Mouse (Mus musculus) stomach, postnatal 0 days (tissue): ENCODE results near the gene Oxsr1. TPM values are rescaled to one million over a fixed set of nuclear protein-coding genes. Genes with fewer than 3 reads are reported as not detected.

Experiments used
- ATAC-seq: fragments of 200-750 bp; cut with Nextera tagmentation; 2 replicates; pipeline ENCODE4 v1.8.0; 2017; ENCODE audit not compliant: low FRiP score, low TSS enrichment
- DNase-seq: peaks from one replicate; pipeline ENCODE4 v3.0.0-alpha.2; 2016; ENCODE audit warnings: low spot score
- H3K27ac ChIP-seq: fragments of 300-500 bp; sonication (generic); replicated peaks from 2 replicates; pipeline ENCODE4 v1.5.1; 2014; ENCODE audit warnings: mild to moderate bottlenecking, control low read depth
- H3K27me3 ChIP-seq: fragments of 300-500 bp; sonication (generic); 2 replicates; pipeline ENCODE4 v1.6.1; 2014; ENCODE audit warnings: low read length; ENCODE audit not compliant: control insufficient read depth, insufficient read depth
- H3K36me3 ChIP-seq: fragments of 300-500 bp; sonication (generic); 2 replicates; pipeline ENCODE4 v1.6.1; 2014; ENCODE audit warnings: low read length, mixed read lengths; ENCODE audit not compliant: control insufficient read depth, insufficient read depth
- H3K4me1 ChIP-seq: fragments of 300-500 bp; sonication (generic); replicated peaks from 2 replicates; pipeline ENCODE4 v1.6.1; 2014; ENCODE audit warnings: antibody characterized with exemption; ENCODE audit not compliant: control insufficient read depth, insufficient read depth
- H3K4me2 ChIP-seq: fragments of 300-500 bp; sonication (generic); replicated peaks from 2 replicates; pipeline ENCODE4 v1.6.1; 2014; ENCODE audit warnings: low read depth, mild to moderate bottlenecking, control low read depth, moderate library complexity
- H3K4me3 ChIP-seq: fragments of 300-500 bp; sonication (generic); 2 replicates; pipeline ENCODE4 v1.5.1; 2014; ENCODE audit warnings: low read depth, low read length, control low read depth
- H3K9ac ChIP-seq: fragments of 300-500 bp; sonication (generic); 2 replicates; pipeline ENCODE4 v1.6.1; 2014; ENCODE audit warnings: mild to moderate bottlenecking, low read length, control low read depth, mixed read lengths
- H3K9me3 ChIP-seq: fragments of 300-500 bp; sonication (generic); 2 replicates; pipeline ENCODE4 v1.6.1; 2016; ENCODE audit warnings: low read length; ENCODE audit not compliant: control insufficient read depth
- CTCF ChIP-seq: IDR thresholded peaks from 2 replicates; pipeline ENCODE4 v1.5.1; 2016; ENCODE audit warnings: antibody characterized with exemption, low read depth, mild to moderate bottlenecking, moderate library complexity
- EP300 ChIP-seq: optimal IDR thresholded peaks from 2 replicates; pipeline ENCODE3; 2016; ENCODE audit warnings: antibody characterized with exemption
- WGBS: fragments of 180-500 bp; shearing (Covaris S2); extraction: QIAGEN DNeasy Blood & Tissue Kit; methylation state at CpG from one replicate; pipeline ENCODE4 v1.1.7; 2014; 5-methylcytosine and 5-hydroxymethylcytosine counted together
- polyA plus RNA-seq: library from polyadenylated mRNA; unstranded; fragments of >200 nt; fragmentation: Nextera tagmentation; extraction: Ambion mirVana; gene quantifications from 2 replicates; pipeline ENCODE4 v1.2.1, GENCODE M21; 2015

Gene Oxsr1
- polyA plus RNA-seq, 1 experiment from 2014 or later, result 8.7 TPM

DNA sequence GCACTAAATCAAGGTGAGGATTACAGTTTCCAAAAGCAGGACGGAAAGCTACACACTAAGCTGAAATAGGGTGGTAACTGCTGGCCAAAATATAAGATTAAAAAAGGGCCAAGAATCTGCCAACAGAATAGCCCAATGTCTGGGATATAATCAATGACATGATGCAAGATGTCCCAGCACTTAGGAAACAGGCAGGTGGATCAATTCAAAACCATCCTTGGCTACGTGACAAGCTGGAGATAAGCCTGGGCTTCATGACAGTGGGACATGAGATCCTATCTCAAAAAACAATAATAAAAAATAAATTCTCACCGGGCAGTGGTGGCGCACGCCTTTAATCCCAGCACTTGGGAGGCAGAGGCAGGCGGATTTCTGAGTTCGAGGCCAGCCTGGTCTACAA, 16.4 kb downstream of the Oxsr1 start:
- H3K9ac ChIP-seq, result no peak overlapping the region

DNA sequence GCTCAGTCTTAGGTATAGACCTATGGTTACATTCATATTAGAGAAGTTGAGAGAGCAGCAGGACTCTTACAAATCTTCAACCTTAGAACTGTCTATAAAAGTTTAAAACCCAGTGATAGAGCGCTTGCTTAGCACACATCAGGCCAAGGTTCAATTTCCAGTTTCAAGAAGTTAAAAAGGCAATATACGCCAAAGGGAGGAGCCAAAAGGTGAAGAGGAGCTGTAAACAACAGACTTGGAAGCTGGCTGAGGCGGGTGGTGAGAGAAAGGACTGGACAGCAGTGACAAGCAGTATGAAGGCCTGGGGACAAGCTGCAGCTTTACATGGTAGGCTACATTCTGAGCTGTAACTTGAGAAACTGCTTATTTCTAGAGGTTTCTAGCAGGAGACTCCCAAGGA, 23.7 kb downstream of the Oxsr1 start:
- no peak overlapping the region for H3K4me3 ChIP-seq
- ATAC-seq, result no peak

More for the DNA sequence above, 16.4 kb downstream of the Oxsr1 start:
- Histone ChIP-seq H3K27ac (no peak overlapping the region), H3K4me1 (no peaks in the 10 kb centered on the region), H3K4me2 (no peak overlapping the region), H3K27me3 (no peaks in the 10 kb centered on the region), H3K4me3 (no peak overlapping the region), H3K36me3 (0 out of 2 replicates have a peak, but pooled peaks cover 2% of the 10 kb centered on the region), H3K9me3 (no peaks in the 10 kb centered on the region)
- WGBS, result 83% methylated on average over 7 of the region's 7 CpGs
- TF ChIP-seq CTCF (no peak), EP300 (no peak)
- no peak for DNase-seq
- no peak for ATAC-seq

DNA sequence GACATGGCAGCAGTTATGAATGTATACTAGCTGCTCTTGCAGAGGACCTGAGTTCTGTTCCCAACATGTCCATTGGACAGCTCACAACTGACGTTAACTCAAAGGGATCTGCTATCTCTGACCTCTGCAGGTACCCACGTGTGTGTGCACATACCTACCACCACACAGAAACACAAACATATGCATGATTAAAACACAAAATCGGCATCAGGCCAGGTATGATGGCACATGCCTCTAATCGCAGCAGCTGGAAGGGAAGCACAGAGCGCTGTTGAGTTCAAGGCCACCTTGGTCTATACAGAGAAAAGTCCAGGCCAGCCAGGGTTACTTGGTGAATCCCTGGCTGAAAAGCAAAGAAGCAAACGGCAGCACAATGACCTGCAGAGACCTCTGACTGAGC, 24.5 kb downstream of the Oxsr1 start:
- TF ChIP-seq EP300 (no peak), CTCF (no peak)
- H3K4me3 ChIP-seq, result no peak overlapping the region
- H3K27ac ChIP-seq, result no peak overlapping the region
- ATAC-seq (no peak), DNase-seq (no peak)
- H3K4me1 ChIP-seq, result no peaks in the 10 kb centered on the region
- no peaks in the 10 kb centered on the region for H3K27me3 ChIP-seq
- 0 out of 2 replicates have a peak, but pooled peaks cover 2% of the 10 kb centered on the region for H3K36me3 ChIP-seq
- no peak overlapping the region for H3K9ac ChIP-seq
- H3K4me2 ChIP-seq, result no peak overlapping the region
- H3K9me3 ChIP-seq, result no peaks in the 10 kb centered on the region
- 80% methylated on average over 6 of the region's 6 CpGs for WGBS

More for the DNA sequence above, 23.7 kb downstream of the Oxsr1 start:
- Histone ChIP-seq H3K4me2 (no peak overlapping the region), H3K36me3 (0 out of 2 replicates have a peak, but pooled peaks cover 2% of the 10 kb centered on the region), H3K27me3 (no peaks in the 10 kb centered on the region), H3K4me1 (no peaks in the 10 kb centered on the region), H3K9me3 (no peaks in the 10 kb centered on the region), H3K27ac (no peak overlapping the region), H3K9ac (no peak overlapping the region)
- no peak for DNase-seq
- WGBS, result 80% methylated on average over 3 of the region's 3 CpGs
- TF ChIP-seq EP300 (no peak), CTCF (no peak)

DNA sequence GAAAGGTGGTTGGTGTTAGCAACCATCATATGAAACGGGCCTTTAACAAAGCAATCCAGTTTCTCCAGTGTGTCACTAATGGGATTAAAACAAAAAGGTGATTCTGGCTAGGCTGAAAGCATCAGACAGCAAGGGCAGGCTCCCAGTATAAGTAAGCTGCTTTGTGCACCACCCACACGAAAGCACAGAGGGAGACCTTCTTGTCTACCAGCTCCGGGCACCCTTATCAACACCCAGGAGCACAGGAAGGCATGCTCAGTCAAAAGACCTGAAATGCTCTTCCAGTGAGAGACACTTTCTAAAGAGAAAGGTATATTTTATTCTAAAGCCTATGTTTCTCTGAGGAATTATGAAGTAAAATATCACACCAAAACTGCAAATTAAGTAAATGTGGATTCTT, 31.4 kb downstream of the Oxsr1 start:
- no peak overlapping the region for H3K4me2 ChIP-seq
- no peaks in the 10 kb centered on the region for H3K36me3 ChIP-seq
- H3K4me1 ChIP-seq, result no peaks in the 10 kb centered on the region
- ATAC-seq (no peak), DNase-seq (no peak)
- H3K27ac ChIP-seq, result no peak overlapping the region
- no peaks in the 10 kb centered on the region for H3K27me3 ChIP-seq
- no peak overlapping the region for H3K9ac ChIP-seq
- H3K4me3 ChIP-seq, result no peak overlapping the region
- H3K9me3 ChIP-seq, result no peaks in the 10 kb centered on the region
- TF ChIP-seq EP300 (no peak), CTCF (no peak)
- WGBS, result 90% methylated on average over 3 of the region's 3 CpGs

DNA sequence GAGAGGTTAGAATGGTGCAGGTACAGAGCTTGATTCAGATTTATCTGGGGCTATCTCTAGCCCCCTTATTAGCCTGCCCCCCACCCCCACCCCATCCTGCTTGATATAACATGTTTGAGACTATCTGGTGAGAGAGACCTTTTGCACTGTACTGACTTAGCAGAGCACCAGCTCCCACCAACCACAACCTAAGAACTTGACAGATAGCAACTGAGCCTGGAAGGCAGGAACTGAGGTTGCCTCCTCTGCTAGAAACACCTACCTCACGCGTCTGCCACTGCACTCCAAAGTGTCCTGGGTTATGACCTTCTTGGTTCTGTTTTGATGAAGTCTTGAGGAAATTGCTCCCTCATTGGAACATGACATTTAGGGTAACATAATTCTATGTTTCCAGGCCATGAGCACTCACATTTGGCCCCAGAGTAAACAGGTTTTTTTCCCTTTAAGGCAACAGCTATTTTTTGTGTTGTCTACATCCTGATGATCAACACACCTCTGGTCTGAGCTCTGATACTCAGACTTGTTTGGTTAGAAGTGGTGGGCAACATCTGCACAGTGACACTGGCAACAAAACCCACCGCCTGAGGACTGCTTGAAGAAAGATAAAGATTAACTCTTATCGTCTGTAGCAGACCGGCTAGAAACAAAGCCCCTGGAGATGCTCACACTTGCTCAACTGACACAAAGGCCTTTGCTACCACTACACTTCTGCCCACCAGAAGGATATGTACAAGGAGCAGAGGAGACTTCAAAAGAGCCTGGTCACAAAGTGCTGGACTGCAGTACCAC, 41.1 kb downstream of the Oxsr1 start:
- no peaks in the 10 kb centered on the region for H3K9me3 ChIP-seq
- TF ChIP-seq EP300, result no peak
- TF ChIP-seq CTCF, result no peak
- no peaks in the 10 kb centered on the region for H3K4me1 ChIP-seq
- WGBS, result 77% methylated on average over 5 of the region's 5 CpGs
- no peak overlapping the region for H3K4me2 ChIP-seq
- no peaks in the 10 kb centered on the region for H3K27me3 ChIP-seq
- no peaks in the 10 kb centered on the region for H3K36me3 ChIP-seq
- no peak overlapping the region for H3K27ac ChIP-seq
- no peak for ATAC-seq
- no peak overlapping the region for H3K9ac ChIP-seq
- H3K4me3 ChIP-seq, result no peak overlapping the region
- no peak for DNase-seq

DNA sequence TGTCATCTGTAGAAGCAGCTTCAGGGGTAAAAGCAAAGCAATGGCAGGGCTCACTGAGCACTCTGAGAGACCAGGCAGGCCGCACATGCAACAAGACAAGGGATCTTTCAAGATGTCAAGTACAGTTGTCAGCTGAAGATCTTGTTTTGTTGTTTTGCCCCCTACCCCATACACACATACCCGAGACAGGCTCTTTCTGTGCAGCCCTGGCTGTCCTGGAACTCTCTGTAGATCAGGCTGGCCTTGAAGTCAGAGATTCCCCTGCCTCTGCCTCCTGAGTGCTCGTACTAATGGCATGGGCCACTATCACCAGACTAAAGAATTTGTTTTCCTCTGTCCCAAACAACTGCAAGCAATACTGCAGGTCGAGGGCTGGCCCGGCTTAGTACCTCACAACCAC, 44.2 kb downstream of the Oxsr1 start:
- 95% methylated on average over 5 of the region's 5 CpGs for WGBS
- DNase-seq, result no peak
- Histone ChIP-seq H3K27me3 (no peaks in the 10 kb centered on the region), H3K9me3 (no peaks in the 10 kb centered on the region), H3K36me3 (no peaks in the 10 kb centered on the region), H3K9ac (no peak overlapping the region), H3K4me1 (no peaks in the 10 kb centered on the region), H3K4me2 (no peak overlapping the region), H3K4me3 (no peak overlapping the region), H3K27ac (no peak overlapping the region)
- ATAC-seq, result no peak
- TF ChIP-seq CTCF (no peak), EP300 (no peak)
